In genomic region chrY:43772246-43772645, GRCm38 (mm10) we compare ENCODE assay signal across 8 mouse cellular contexts.
DNase-seq lines count a peak whose midpoint lies in the region.

No protein-coding gene starts in this region.

- DNase-seq in adrenal gland, adult (ENCODE audit: inconsistent age in 2 of 2, low spot score in 1 of 2) = peak; percentile 3 to 44
- peak; percentile 10 for DNase-seq in cerebellum, adult 9-11 months
- DNase-seq in gastrocnemius, postnatal 25 days = peak; percentile 0
- DNase-seq in kidney, adult 18-20 months = peak; percentile 2
- DNase-seq in layer of hippocampus, postnatal 36 days = peak; percentile 0 to 1
- DNase-seq in lung, postnatal 25 days (ENCODE audit: low spot score) = peak; percentile 0
- peak; percentile 2 to 4 for DNase-seq in spleen, postnatal 10 days (ENCODE audit: low spot score in 2 of 2)
- peak; percentile 7 for DNase-seq in urinary bladder, postnatal 10 days (ENCODE audit: low spot score)

Comparison
In these comparisons a context has a peak if more than half of its experiments do, and no peak if none do; other contexts are left out.
1. Peak in every context shown above with its lines: DNase-seq.